Mouse (Mus musculus): ENCODE measurements around the gene Iars2. TPM values are rescaled to one million over a fixed set of nuclear protein-coding genes. Genes with fewer than 3 reads are reported as not detected.

Iars2 gene
- polyA plus RNA-seq, 1 experiment from 2014 or later: 18.5 TPM

GRCm38 (mm10) chr1:185353351-185353750 is 24.2 kb upstream of the Iars2 start:
- H3K27ac ChIP-seq (replicated peaks): no peak overlapping the region
- H3K4me2 ChIP-seq: no peak overlapping the region
- H3K9ac ChIP-seq (replicated peaks): no peak overlapping the region
- H3K36me3 ChIP-seq: peaks cover 82% of the 10 kb centered on the region
- H3K9me3 ChIP-seq (replicated peaks): no peaks in the 10 kb centered on the region
- no peaks in the 10 kb centered on the region for H3K4me1 ChIP-seq
- no peak overlapping the region for H3K4me3 ChIP-seq (replicated peaks)
- 96% methylated on average over 8 of the region's 8 CpGs for WGBS
- no peak for ATAC-seq (ENCODE audit: low FRiP score)
- H3K27me3 ChIP-seq (replicated peaks): no peaks in the 10 kb centered on the region

GRCm38 (mm10) chr1:185352151-185352550 is 23.0 kb upstream of the Iars2 start:
- 97% methylated on average over 12 of the region's 12 CpGs for WGBS
- no peak for ATAC-seq (ENCODE audit: low FRiP score)
- no peak overlapping the region for H3K4me2 ChIP-seq

GRCm38 (mm10) chr1:185350611-185351010 is 21.4 kb upstream of the Iars2 start:
- H3K27ac ChIP-seq (replicated peaks): no peak overlapping the region
- no peak overlapping the region for H3K4me2 ChIP-seq
- H3K27me3 ChIP-seq (replicated peaks): no peaks in the 10 kb centered on the region
- no peak for ATAC-seq (ENCODE audit: low FRiP score)
- H3K9ac ChIP-seq (replicated peaks): no peak overlapping the region
- H3K4me3 ChIP-seq (replicated peaks): no peak overlapping the region
- WGBS: 91% methylated on average over 4 of the region's 4 CpGs
- peaks cover 87% of the 10 kb centered on the region for H3K36me3 ChIP-seq
- no peaks in the 10 kb centered on the region for H3K9me3 ChIP-seq (replicated peaks)
- no peaks in the 10 kb centered on the region for H3K4me1 ChIP-seq

More at GRCm38 (mm10) chr1:185352151-185352550, 23.0 kb upstream of the Iars2 start:
- H3K27ac ChIP-seq (replicated peaks): no peak overlapping the region
- H3K9me3 ChIP-seq (replicated peaks): no peaks in the 10 kb centered on the region
- H3K27me3 ChIP-seq (replicated peaks): no peaks in the 10 kb centered on the region
- H3K36me3 ChIP-seq: peaks cover 85% of the 10 kb centered on the region
- H3K4me3 ChIP-seq (replicated peaks): no peak overlapping the region
- no peak overlapping the region for H3K9ac ChIP-seq (replicated peaks)
- H3K4me1 ChIP-seq: no peaks in the 10 kb centered on the region

GRCm38 (mm10) chr1:185349741-185350140 is 20.5 kb upstream of the Iars2 start:
- no peak overlapping the region for H3K4me2 ChIP-seq
- H3K4me1 ChIP-seq: no peaks in the 10 kb centered on the region
- no peaks in the 10 kb centered on the region for H3K9me3 ChIP-seq (replicated peaks)
- no peak overlapping the region for H3K27ac ChIP-seq (replicated peaks)
- no peak for ATAC-seq (ENCODE audit: low FRiP score)
- no peak overlapping the region for H3K9ac ChIP-seq (replicated peaks)
- H3K36me3 ChIP-seq: peaks cover 87% of the 10 kb centered on the region
- WGBS: 95% methylated on average over 14 of the region's 14 CpGs
- H3K27me3 ChIP-seq (replicated peaks): no peaks in the 10 kb centered on the region
- H3K4me3 ChIP-seq (replicated peaks): no peak overlapping the region

GRCm38 (mm10) chr1:185346188-185346587 is 17.0 kb upstream of the Iars2 start:
- Histone ChIP-seq H3K9me3 (replicated peaks) (no peaks in the 10 kb centered on the region), H3K4me2 (no peak overlapping the region), H3K4me1 (no peaks in the 10 kb centered on the region), H3K4me3 (replicated peaks) (no peak overlapping the region), H3K27ac (replicated peaks) (no peak overlapping the region), H3K27me3 (replicated peaks) (no peaks in the 10 kb centered on the region), H3K9ac (replicated peaks) (no peak overlapping the region), H3K36me3 (peaks cover 93% of the 10 kb centered on the region)
- WGBS: 72% methylated on average over 10 of the region's 10 CpGs
- no peak for ATAC-seq (ENCODE audit: low FRiP score)

GRCm38 (mm10) chr1:185343422-185343821 is 14.2 kb upstream of the Iars2 start:
- peaks cover 88% of the 10 kb centered on the region for H3K36me3 ChIP-seq

GRCm38 (mm10) chr1:185342441-185342840 is 13.2 kb upstream of the Iars2 start:
- Histone ChIP-seq H3K27ac (replicated peaks) (no peak overlapping the region), H3K9ac (replicated peaks) (no peak overlapping the region), H3K36me3 (peaks cover 79% of the 10 kb centered on the region), H3K4me1 (no peaks in the 10 kb centered on the region), H3K4me2 (no peak overlapping the region), H3K4me3 (replicated peaks) (no peak overlapping the region), H3K27me3 (replicated peaks) (no peaks in the 10 kb centered on the region), H3K9me3 (replicated peaks) (no peaks in the 10 kb centered on the region)
- 82% methylated on average over 4 of the region's 4 CpGs for WGBS
- no peak for ATAC-seq (ENCODE audit: low FRiP score)

More at GRCm38 (mm10) chr1:185343422-185343821, 14.2 kb upstream of the Iars2 start:
- Histone ChIP-seq H3K4me3 (replicated peaks) (no peak overlapping the region), H3K9me3 (replicated peaks) (no peaks in the 10 kb centered on the region), H3K4me2 (no peak overlapping the region), H3K9ac (replicated peaks) (no peak overlapping the region), H3K27ac (replicated peaks) (no peak overlapping the region), H3K27me3 (replicated peaks) (no peaks in the 10 kb centered on the region), H3K4me1 (no peaks in the 10 kb centered on the region)
- ATAC-seq (ENCODE audit: low FRiP score): no peak
- 85% methylated on average over 8 of the region's 8 CpGs for WGBS

- Histone ChIP-seq H3K27ac (replicated peaks) (no peak overlapping the region), H3K4me2 (no peak overlapping the region), H3K4me3 (replicated peaks) (no peak overlapping the region), H3K9ac (replicated peaks) (no peak overlapping the region), H3K9me3 (replicated peaks) (no peaks in the 10 kb centered on the region), H3K36me3 (peaks cover 25% of the 10 kb centered on the region), H3K27me3 (replicated peaks) (no peaks in the 10 kb centered on the region), H3K4me1 (peaks cover 28% of the 10 kb centered on the region)
- 35% methylated on average over 3 of the region's 3 CpGs for WGBS
- ATAC-seq (ENCODE audit: low FRiP score): no peak
Measured at GRCm38 (mm10) chr1:185336535-185336934, 7.3 kb upstream of the Iars2 start.

- no peak for ATAC-seq (ENCODE audit: low FRiP score)
- 68% methylated on average over 6 of the region's 6 CpGs for WGBS
- peaks cover 14% of the 10 kb centered on the region for H3K36me3 ChIP-seq
- H3K4me2 ChIP-seq: no peak overlapping the region
- H3K9me3 ChIP-seq (replicated peaks): no peaks in the 10 kb centered on the region
- H3K4me1 ChIP-seq: peaks cover 32% of the 10 kb centered on the region
- no peaks in the 10 kb centered on the region for H3K27me3 ChIP-seq (replicated peaks)
- no peak overlapping the region for H3K27ac ChIP-seq (replicated peaks)
- H3K9ac ChIP-seq (replicated peaks): no peak overlapping the region
- no peak overlapping the region for H3K4me3 ChIP-seq (replicated peaks)
Measured at GRCm38 (mm10) chr1:185335231-185335765, 6.1 kb upstream of the Iars2 start.

GRCm38 (mm10) chr1:185334136-185334535 is 4.9 kb upstream of the Iars2 start:
- H3K9ac ChIP-seq (replicated peaks): no peak overlapping the region

GRCm38 (mm10) chr1:185333651-185334050 is 4.5 kb upstream of the Iars2 start:
- peaks cover 42% of the 10 kb centered on the region for H3K4me1 ChIP-seq
- H3K27me3 ChIP-seq (replicated peaks): no peaks in the 10 kb centered on the region
- 89% methylated on average over 5 of the region's 5 CpGs for WGBS
- H3K36me3 ChIP-seq: 0 out of 2 replicates have a peak, but pooled peaks cover 4% of the 10 kb centered on the region
- H3K9me3 ChIP-seq (replicated peaks): no peaks in the 10 kb centered on the region
- H3K9ac ChIP-seq (replicated peaks): no peak overlapping the region
- H3K4me2 ChIP-seq: no peak overlapping the region
- no peak for ATAC-seq (ENCODE audit: low FRiP score)
- H3K27ac ChIP-seq (replicated peaks): no peak overlapping the region
- no peak overlapping the region for H3K4me3 ChIP-seq (replicated peaks)

More at GRCm38 (mm10) chr1:185334136-185334535, 4.9 kb upstream of the Iars2 start:
- no peak overlapping the region for H3K4me3 ChIP-seq (replicated peaks)
- H3K36me3 ChIP-seq: 0 out of 2 replicates have a peak, but pooled peaks cover 6% of the 10 kb centered on the region
- no peak overlapping the region for H3K27ac ChIP-seq (replicated peaks)
- no peaks in the 10 kb centered on the region for H3K27me3 ChIP-seq (replicated peaks)
- H3K9me3 ChIP-seq (replicated peaks): no peaks in the 10 kb centered on the region
- 86% methylated on average over 4 of the region's 4 CpGs for WGBS
- no peak overlapping the region for H3K4me2 ChIP-seq
- peaks cover 41% of the 10 kb centered on the region for H3K4me1 ChIP-seq
- ATAC-seq (ENCODE audit: low FRiP score): no peak

GRCm38 (mm10) chr1:185331983-185332430 is 2.8 kb upstream of the Iars2 start, which contains the start of gene Bpnt1:
TSS of gene Bpnt1 (plus strand) at chr1:185332149.
- under 1% methylated on average over 32 of the region's 32 CpGs for WGBS
- Histone ChIP-seq H3K36me3 (peaks cover under 1% of the 10 kb centered on the region; the same call in 1 of the 2 replicates), H3K4me1 (peaks cover 50% of the 10 kb centered on the region), H3K4me3 (replicated peaks) (peak within 1 kb of the TSS; percentile 51), H3K4me2 (peak within 1 kb of the TSS; percentile 69), H3K27ac (replicated peaks) (peak within 1 kb of the TSS; percentile 91), H3K9me3 (replicated peaks) (no peaks in the 10 kb centered on the region), H3K9ac (replicated peaks) (peak within 1 kb of the TSS; percentile 52), H3K27me3 (replicated peaks) (no peaks in the 10 kb centered on the region)
- peak; percentile 86 for ATAC-seq (ENCODE audit: low FRiP score)
